Mouse (Mus musculus): ENCODE data around the gene Capns1. TPM values are rescaled to one million over a fixed set of nuclear protein-coding genes. Genes with fewer than 3 reads are reported as not detected.
"Not testable (repeated sequence)": the region's sequence is repeated elsewhere in the genome, so short reads cannot be mapped to it uniquely, and the experiment has no call there.

The Capns1 gene
- polyA plus RNA-seq, 1 experiment: 359 TPM

- Histone ChIP-seq H3K9ac (ENCODE audit: low read depth, poor library complexity, severe bottlenecking) (no peak overlapping the region), H3K27ac (ENCODE audit: insufficient read depth, low read length) (peak overlapping the region; percentile 63), H3K36me3 (ENCODE audit: control insufficient read depth, insufficient read depth, low read length, poor library complexity, severe bottlenecking) (peaks cover 48% of the 10 kb centered on the region), H3K4me3 (ENCODE audit: low read depth, low read length) (no peak overlapping the region), H3K27me3 (ENCODE audit: control insufficient read depth, insufficient read depth, low read length, poor library complexity, severe bottlenecking) (no peaks in the 10 kb centered on the region), H3K4me1 (ENCODE audit: control insufficient read depth, insufficient read depth, low read length) (peaks cover 3% of the 10 kb centered on the region), H3K9me3 (replicated peaks; ENCODE audit: control insufficient read depth, insufficient read depth, low read length, poor library complexity, severe bottlenecking) (no peaks in the 10 kb centered on the region)
- TF ChIP-seq CTCF (IDR thresholded peaks at IDR 0.05; ENCODE audit: low read depth, low read length) (no peak), EP300 (IDR thresholded peaks at IDR 0.05; ENCODE audit: insufficient read depth, low read depth, low read length) (no peak), POLR2A (IDR thresholded peaks at IDR 0.05; ENCODE audit: insufficient read depth, low read length) (no peak)
Observed at GRCm38 (mm10) chr7:30188344-30189115, 10.1 kb downstream of the Capns1 start.

DNA sequence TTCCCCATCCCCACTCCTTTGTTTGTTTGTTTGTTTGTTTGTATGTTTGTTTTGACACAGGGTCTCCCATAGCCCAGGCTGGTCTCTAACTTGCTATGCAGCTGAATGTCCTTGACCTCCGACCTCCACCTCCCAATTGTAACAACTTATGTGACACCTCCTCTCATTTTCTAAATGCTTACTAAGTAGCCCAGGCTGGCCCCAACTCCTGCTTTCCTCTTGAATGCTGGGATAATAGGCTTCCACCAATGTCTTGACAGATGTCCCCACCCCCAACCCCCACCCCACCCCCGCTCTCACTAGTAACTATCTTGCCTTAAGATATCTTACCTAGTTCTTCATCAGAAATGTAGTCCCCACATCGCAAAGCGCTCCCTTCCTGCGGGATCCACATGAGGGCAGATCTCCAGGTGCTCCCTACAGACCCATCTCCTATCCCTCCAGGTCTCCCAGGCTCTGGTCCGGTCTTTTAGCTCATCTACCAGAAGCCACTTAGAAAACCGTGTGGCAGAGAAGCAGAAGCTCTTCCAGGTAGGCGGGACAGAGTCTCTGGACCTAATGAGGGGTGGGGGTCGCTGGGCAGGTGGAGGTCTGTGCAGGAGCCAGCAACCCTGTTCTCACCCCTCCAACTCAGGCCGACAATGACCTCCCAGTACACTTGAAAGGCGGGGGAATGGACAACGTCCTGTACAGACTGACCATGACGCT lies 13.8 kb downstream of the Capns1 start:
- TF ChIP-seq CTCF (IDR thresholded peaks at IDR 0.05; ENCODE audit: low read depth, low read length) (no peak), EP300 (IDR thresholded peaks at IDR 0.05; ENCODE audit: insufficient read depth, low read depth, low read length) (no peak), POLR2A (IDR thresholded peaks at IDR 0.05; ENCODE audit: insufficient read depth, low read length) (no peak)
- H3K4me1 ChIP-seq (ENCODE audit: control insufficient read depth, insufficient read depth, low read length): peaks cover 3% of the 10 kb centered on the region
- H3K27ac ChIP-seq (ENCODE audit: insufficient read depth, low read length): peak overlapping the region; percentile 65
- peak overlapping the region; percentile 72 for H3K4me3 ChIP-seq (ENCODE audit: low read depth, low read length)
- peak overlapping the region; percentile 58 for H3K9ac ChIP-seq (ENCODE audit: low read depth, poor library complexity, severe bottlenecking)
- H3K9me3 ChIP-seq (replicated peaks; ENCODE audit: control insufficient read depth, insufficient read depth, low read length, poor library complexity, severe bottlenecking): no peaks in the 10 kb centered on the region
- no peaks in the 10 kb centered on the region for H3K27me3 ChIP-seq (ENCODE audit: control insufficient read depth, insufficient read depth, low read length, poor library complexity, severe bottlenecking)
- peaks cover 29% of the 10 kb centered on the region for H3K36me3 ChIP-seq (ENCODE audit: control insufficient read depth, insufficient read depth, low read length, poor library complexity, severe bottlenecking)

GRCm38 (mm10) chr7:30183879-30184289 lies 14.7 kb downstream of the Capns1 start, which contains the start of gene Cox7a1:
Gene Cox7a1 (plus strand): TSS chr7:30184144.
- Histone ChIP-seq H3K4me1 (ENCODE audit: control insufficient read depth, insufficient read depth, low read length) (peaks cover 3% of the 10 kb centered on the region), H3K27me3 (ENCODE audit: control insufficient read depth, insufficient read depth, low read length, poor library complexity, severe bottlenecking) (no peaks in the 10 kb centered on the region), H3K9ac (ENCODE audit: low read depth, poor library complexity, severe bottlenecking) (peak within 1 kb of the TSS; percentile 58), H3K4me3 (ENCODE audit: low read depth, low read length) (peak within 1 kb of the TSS; percentile 72), H3K36me3 (ENCODE audit: control insufficient read depth, insufficient read depth, low read length, poor library complexity, severe bottlenecking) (peaks cover 22% of the 10 kb centered on the region), H3K27ac (ENCODE audit: insufficient read depth, low read length) (peak within 1 kb of the TSS; percentile 65), H3K9me3 (replicated peaks; ENCODE audit: control insufficient read depth, insufficient read depth, low read length, poor library complexity, severe bottlenecking) (no peaks in the 10 kb centered on the region)
- TF ChIP-seq POLR2A (IDR thresholded peaks at IDR 0.05; ENCODE audit: insufficient read depth, low read length) (peak; percentile 49), EP300 (IDR thresholded peaks at IDR 0.05; ENCODE audit: insufficient read depth, low read depth, low read length) (peak; percentile 78; the same call in 1 of the 2 replicates), CTCF (IDR thresholded peaks at IDR 0.05; ENCODE audit: low read depth, low read length) (no peak)

GRCm38 (mm10) chr7:30183189-30183588 lies 15.4 kb downstream of the Capns1 start:
- peak overlapping the region; percentile 38; the same call in 1 of the 2 replicates for H3K9ac ChIP-seq (ENCODE audit: low read depth, poor library complexity, severe bottlenecking)
- H3K27ac ChIP-seq (ENCODE audit: insufficient read depth, low read length): peak overlapping the region; percentile 26; the same call in 1 of the 2 replicates
- H3K4me3 ChIP-seq (ENCODE audit: low read depth, low read length); H3K9me3 ChIP-seq (replicated peaks; ENCODE audit: control insufficient read depth, insufficient read depth, low read length, poor library complexity, severe bottlenecking); H3K27me3 ChIP-seq (ENCODE audit: control insufficient read depth, insufficient read depth, low read length, poor library complexity, severe bottlenecking); H3K4me1 ChIP-seq (ENCODE audit: control insufficient read depth, insufficient read depth, low read length): not testable (repeated sequence)
- peaks cover 19% of the 10 kb centered on the region for H3K36me3 ChIP-seq (ENCODE audit: control insufficient read depth, insufficient read depth, low read length, poor library complexity, severe bottlenecking)

DNA sequence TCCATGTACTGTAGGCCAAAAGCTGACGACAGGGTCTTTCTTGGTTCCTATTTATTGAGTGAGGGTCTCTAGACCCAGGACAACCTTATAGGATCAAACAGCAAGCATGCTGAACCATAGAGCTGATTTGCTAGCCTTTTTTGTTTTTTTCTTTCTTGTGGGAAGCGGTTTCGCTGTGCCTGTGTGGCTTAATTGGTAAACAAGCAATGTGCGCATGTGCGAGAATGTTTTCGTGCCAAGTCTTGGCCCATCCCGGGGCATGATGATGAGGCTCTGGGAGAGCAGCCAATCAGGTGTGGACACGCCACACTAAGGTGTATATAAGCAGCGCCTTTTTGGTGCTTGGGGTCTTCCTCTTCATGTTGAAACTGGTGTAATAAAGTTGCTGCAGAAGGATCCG lies 16.7 kb downstream of the Capns1 start:
- not testable (repeated sequence) for H3K4me1 ChIP-seq (ENCODE audit: control insufficient read depth, insufficient read depth, low read length); H3K36me3 ChIP-seq (ENCODE audit: control insufficient read depth, insufficient read depth, low read length, poor library complexity, severe bottlenecking); H3K27ac ChIP-seq (ENCODE audit: insufficient read depth, low read length); H3K9ac ChIP-seq (ENCODE audit: low read depth, poor library complexity, severe bottlenecking); H3K27me3 ChIP-seq (ENCODE audit: control insufficient read depth, insufficient read depth, low read length, poor library complexity, severe bottlenecking); H3K4me3 ChIP-seq (ENCODE audit: low read depth, low read length); H3K9me3 ChIP-seq (replicated peaks; ENCODE audit: control insufficient read depth, insufficient read depth, low read length, poor library complexity, severe bottlenecking)

DNA sequence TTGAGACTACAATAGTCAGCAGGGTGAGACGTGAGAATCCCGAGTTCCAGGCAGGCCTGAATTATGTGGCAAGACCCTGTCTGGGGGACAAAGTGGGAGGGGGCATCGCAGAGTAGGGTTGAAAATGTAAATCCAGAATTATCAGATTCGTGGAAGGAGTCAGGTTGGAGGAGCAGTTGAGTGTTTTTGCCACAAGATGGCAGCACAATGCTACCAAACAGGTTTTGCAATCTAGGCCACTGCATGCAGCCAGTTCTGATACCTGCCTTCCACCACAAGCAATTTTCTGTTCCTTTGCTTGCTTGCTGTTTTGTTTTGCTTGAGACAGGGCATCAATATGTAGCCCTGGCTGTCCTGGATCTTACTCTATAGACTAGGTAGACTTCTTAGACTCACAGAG lies 17.3 kb downstream of the Capns1 start:
- 0 out of 2 replicates have a peak, but pooled peaks cover under 1% of the 10 kb centered on the region for H3K36me3 ChIP-seq (ENCODE audit: control insufficient read depth, insufficient read depth, low read length, poor library complexity, severe bottlenecking)

More for the DNA sequence above, 17.3 kb downstream of the Capns1 start:
- Histone ChIP-seq H3K9ac (ENCODE audit: low read depth, poor library complexity, severe bottlenecking) (no peak overlapping the region), H3K27me3 (ENCODE audit: control insufficient read depth, insufficient read depth, low read length, poor library complexity, severe bottlenecking) (no peaks in the 10 kb centered on the region), H3K27ac (ENCODE audit: insufficient read depth, low read length) (no peak overlapping the region; the same call in 1 of the 2 replicates), H3K9me3 (replicated peaks; ENCODE audit: control insufficient read depth, insufficient read depth, low read length, poor library complexity, severe bottlenecking) (no peaks in the 10 kb centered on the region), H3K4me1 (ENCODE audit: control insufficient read depth, insufficient read depth, low read length) (no peaks in the 10 kb centered on the region), H3K4me3 (ENCODE audit: low read depth, low read length) (no peak overlapping the region)
- TF ChIP-seq POLR2A (IDR thresholded peaks at IDR 0.05; ENCODE audit: insufficient read depth, low read length) (no peak), CTCF (IDR thresholded peaks at IDR 0.05; ENCODE audit: low read depth, low read length) (peak; percentile 66)
